Mouse (Mus musculus): Measurements from ENCODE around the gene Trhde. TPM values are rescaled to one million over a fixed set of nuclear protein-coding genes. Genes with fewer than 3 reads are reported as not detected.
A peak's percentile ranks its signal among the peaks of the same experiment; 100 is the strongest.

Gene Trhde
- total RNA-seq (2021), result 1 to 10 TPM; 1.3 to 1.5 TPM
- long read RNA-seq, experiment 1, result 0 reads
- long read RNA-seq, experiment 2, partial matches to known transcripts, result 0 of 1 reads
- long read RNA-seq, experiment 2, other reads (novel, unspliced or antisense), result 1 of 1 reads

GRCm38 (mm10) chr10:114802161-114802651 lies at the start of gene Trhde:
Gene Trhde (minus strand): TSS chr10:114802307.
- no peak for DNase-seq (ENCODE audit: low spot score in 2 of 2)

GRCm38 (mm10) chr10:114841966-114842365 lies 39.9 kb upstream of the Trhde start:
- no peak for DNase-seq (ENCODE audit: low spot score in 2 of 2)

GRCm38 (mm10) chr10:114841440-114841839 lies 39.3 kb upstream of the Trhde start:
- DNase-seq (ENCODE audit: low spot score in 2 of 2), result no peak

- no peak for DNase-seq (ENCODE audit: low spot score in 2 of 2)
Observed at GRCm38 (mm10) chr10:114831313-114831712, 29.2 kb upstream of the Trhde start.

- no peak for DNase-seq (ENCODE audit: low spot score in 2 of 2)
Observed at GRCm38 (mm10) chr10:114808799-114809198, 6.7 kb upstream of the Trhde start.

- DNase-seq (ENCODE audit: low spot score in 2 of 2), result peak in 1 of 2 experiments; percentile 16
Observed at GRCm38 (mm10) chr10:114805884-114806283, 3.8 kb upstream of the Trhde start.

GRCm38 (mm10) chr10:114801457-114802160 lies 498 bp downstream of the Trhde start:
- DNase-seq (ENCODE audit: low spot score in 2 of 2), result peak; percentile 29 to 46

GRCm38 (mm10) chr10:114800331-114801304 lies 1.5 kb downstream of the Trhde start:
- peak in 1 of 2 experiments; percentile 15 for DNase-seq (ENCODE audit: low spot score in 2 of 2)

GRCm38 (mm10) chr10:114799481-114799880 lies 2.6 kb downstream of the Trhde start:
- no peak for DNase-seq (ENCODE audit: low spot score in 2 of 2)

- DNase-seq (ENCODE audit: low spot score in 2 of 2), result no peak
Observed at GRCm38 (mm10) chr10:114798788-114799187, 3.3 kb downstream of the Trhde start.

- DNase-seq (ENCODE audit: low spot score in 2 of 2), result no peak
Observed at GRCm38 (mm10) chr10:114798218-114798617, 3.9 kb downstream of the Trhde start.

GRCm38 (mm10) chr10:114797664-114798063 lies 4.4 kb downstream of the Trhde start:
- no peak for DNase-seq (ENCODE audit: low spot score in 2 of 2)

- DNase-seq (ENCODE audit: low spot score in 2 of 2), result no peak
Observed at GRCm38 (mm10) chr10:114796872-114797271, 5.2 kb downstream of the Trhde start.

- no peak for DNase-seq (ENCODE audit: low spot score in 2 of 2)
Observed at GRCm38 (mm10) chr10:114794214-114794613, 7.9 kb downstream of the Trhde start.

GRCm38 (mm10) chr10:114765914-114766313 lies 36.2 kb downstream of the Trhde start:
- DNase-seq (ENCODE audit: low spot score in 2 of 2), result no peak

GRCm38 (mm10) chr10:114762125-114762524 lies 40.0 kb downstream of the Trhde start:
- no peak for DNase-seq (ENCODE audit: low spot score in 2 of 2)

GRCm38 (mm10) chr10:114759240-114759639 lies 42.9 kb downstream of the Trhde start:
- no peak for DNase-seq (ENCODE audit: low spot score in 2 of 2)

GRCm38 (mm10) chr10:114758614-114759013 lies 43.5 kb downstream of the Trhde start:
- DNase-seq (ENCODE audit: low spot score in 2 of 2), result no peak

GRCm38 (mm10) chr10:114742755-114743705 lies 59.1 kb downstream of the Trhde start:
- DNase-seq (ENCODE audit: low spot score in 2 of 2), result no peak

GRCm38 (mm10) chr10:114739916-114740315 lies 62.2 kb downstream of the Trhde start:
- DNase-seq (ENCODE audit: low spot score in 2 of 2), result no peak
